Mouse (Mus musculus): ENCODE data around the gene Tmem106c. TPM values are rescaled to one million over a fixed set of nuclear protein-coding genes. Genes with fewer than 3 reads are reported as not detected.

The Tmem106c gene
- polyA plus RNA-seq, 1 experiment from 2014 or later: 47.2 TPM

- Histone ChIP-seq H3K27me3 (replicated peaks; ENCODE audit: control insufficient read depth, insufficient read depth, low read length) (no peaks in the 10 kb centered on the region), H3K36me3 (ENCODE audit: control insufficient read depth, insufficient read depth, low read length) (no peaks in the 10 kb centered on the region), H3K4me3 (ENCODE audit: low read depth, low read length) (no peak overlapping the region), H3K4me2 (ENCODE audit: low read depth, low read length) (no peak overlapping the region), H3K27ac (replicated peaks; ENCODE audit: low read depth, low read length) (no peak overlapping the region), H3K9ac (ENCODE audit: low read depth, low read length) (no peak overlapping the region), H3K9me3 (ENCODE audit: control insufficient read depth, low read length) (no peaks in the 10 kb centered on the region), H3K4me1 (ENCODE audit: control insufficient read depth, insufficient read depth, low read length) (peaks cover 4% of the 10 kb centered on the region; the same call in 1 of the 2 replicates)
- WGBS: 23% methylated on average over 7 of the region's 7 CpGs
- ATAC-seq (ENCODE audit: low read depth) (no peak), DNase-seq (ENCODE audit: low spot score) (no peak)
Measured at GRCm38 (mm10) chr15:97948720-97949119, 15.3 kb upstream of the Tmem106c start.

- Histone ChIP-seq H3K9ac (ENCODE audit: low read depth, low read length) (peak overlapping the region; percentile 28; the same call in 1 of the 2 replicates), H3K27ac (replicated peaks; ENCODE audit: low read depth, low read length) (peak overlapping the region; percentile 13; the same call in 1 of the 2 replicates), H3K4me3 (ENCODE audit: low read depth, low read length) (no peak overlapping the region), H3K4me1 (ENCODE audit: control insufficient read depth, insufficient read depth, low read length) (peaks cover 4% of the 10 kb centered on the region; the same call in 1 of the 2 replicates), H3K27me3 (replicated peaks; ENCODE audit: control insufficient read depth, insufficient read depth, low read length) (no peaks in the 10 kb centered on the region), H3K9me3 (ENCODE audit: control insufficient read depth, low read length) (no peaks in the 10 kb centered on the region), H3K36me3 (ENCODE audit: control insufficient read depth, insufficient read depth, low read length) (no peaks in the 10 kb centered on the region), H3K4me2 (ENCODE audit: low read depth, low read length) (no peak overlapping the region)
- WGBS: 73% methylated on average over 3 of the region's 3 CpGs
- DNase-seq (ENCODE audit: low spot score) (no peak), ATAC-seq (ENCODE audit: low read depth) (no peak)
Measured at GRCm38 (mm10) chr15:97949706-97950105, 14.3 kb upstream of the Tmem106c start.

GRCm38 (mm10) chr15:97950240-97950639 lies 13.8 kb upstream of the Tmem106c start:
- H3K4me1 ChIP-seq (ENCODE audit: control insufficient read depth, insufficient read depth, low read length): peaks cover 4% of the 10 kb centered on the region; the same call in 1 of the 2 replicates
- peak overlapping the region; percentile 19; the same call in 1 of the 2 replicates for H3K9ac ChIP-seq (ENCODE audit: low read depth, low read length)
- no peaks in the 10 kb centered on the region for H3K27me3 ChIP-seq (replicated peaks; ENCODE audit: control insufficient read depth, insufficient read depth, low read length)
- no peaks in the 10 kb centered on the region for H3K9me3 ChIP-seq (ENCODE audit: control insufficient read depth, low read length)
- DNase-seq (ENCODE audit: low spot score) (peak; percentile 75), ATAC-seq (ENCODE audit: low read depth) (no peak)
- H3K27ac ChIP-seq (replicated peaks; ENCODE audit: low read depth, low read length): peak overlapping the region; percentile 13; the same call in 1 of the 2 replicates
- H3K36me3 ChIP-seq (ENCODE audit: control insufficient read depth, insufficient read depth, low read length): no peaks in the 10 kb centered on the region
- 50% methylated on average over 7 of the region's 7 CpGs for WGBS
- H3K4me3 ChIP-seq (ENCODE audit: low read depth, low read length): no peak overlapping the region
- no peak overlapping the region for H3K4me2 ChIP-seq (ENCODE audit: low read depth, low read length)

DNA sequence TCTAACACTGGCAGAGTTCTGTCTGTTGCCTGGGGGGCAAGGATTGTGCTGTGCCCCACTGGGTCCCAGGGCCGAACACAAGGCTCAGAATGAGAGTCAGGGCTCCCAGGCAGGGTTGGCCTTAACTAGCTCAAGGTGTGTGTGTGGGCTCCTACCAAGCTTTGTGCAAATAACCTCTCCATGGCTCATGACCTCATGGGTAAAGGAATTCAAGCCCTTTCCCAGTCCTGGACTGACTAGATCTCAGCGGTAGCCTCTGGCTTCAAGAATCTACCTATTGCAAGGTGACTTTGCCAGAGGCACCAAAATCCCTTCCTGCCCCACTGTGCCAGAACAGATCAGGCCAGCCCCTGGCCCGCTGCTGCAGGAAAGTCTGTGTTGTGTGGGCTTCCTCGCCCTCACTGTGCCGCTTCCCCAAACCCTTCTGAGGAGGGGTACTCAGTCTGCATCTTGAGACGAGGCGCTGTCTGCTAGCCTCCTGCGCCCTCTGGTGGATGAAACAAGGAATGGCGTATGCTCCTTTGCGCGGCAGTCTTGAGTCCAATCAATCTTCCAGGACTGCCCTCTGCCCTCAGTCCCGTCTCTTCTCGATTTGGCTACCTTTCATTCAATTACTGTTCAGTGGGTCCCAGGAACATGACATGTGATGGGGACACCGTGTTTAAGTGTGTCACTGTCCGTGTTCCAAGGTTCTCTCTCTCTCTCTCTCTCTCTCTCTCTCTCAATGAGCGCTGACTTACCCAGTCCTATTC lies 11.7 kb upstream of the Tmem106c start:
- 15% methylated on average over 16 of the region's 16 CpGs for WGBS
- H3K36me3 ChIP-seq (ENCODE audit: control insufficient read depth, insufficient read depth, low read length): no peaks in the 10 kb centered on the region
- no peak overlapping the region for H3K4me3 ChIP-seq (ENCODE audit: low read depth, low read length)
- H3K9ac ChIP-seq (ENCODE audit: low read depth, low read length): no peak overlapping the region
- H3K4me1 ChIP-seq (ENCODE audit: control insufficient read depth, insufficient read depth, low read length): peaks cover 8% of the 10 kb centered on the region; the same call in 1 of the 2 replicates
- peak; percentile 30; the same call in 1 of the 2 replicates for ATAC-seq (ENCODE audit: low read depth)
- no peaks in the 10 kb centered on the region for H3K9me3 ChIP-seq (ENCODE audit: control insufficient read depth, low read length)
- no peak overlapping the region for H3K27ac ChIP-seq (replicated peaks; ENCODE audit: low read depth, low read length)
- H3K4me2 ChIP-seq (ENCODE audit: low read depth, low read length): 0 out of 2 replicates have a peak overlapping the region, but pooled peaks have one; percentile 10
- no peaks in the 10 kb centered on the region for H3K27me3 ChIP-seq (replicated peaks; ENCODE audit: control insufficient read depth, insufficient read depth, low read length)
- peak; percentile 75 for DNase-seq (ENCODE audit: low spot score)

GRCm38 (mm10) chr15:97952889-97953189 lies 11.2 kb upstream of the Tmem106c start:
- ATAC-seq (ENCODE audit: low read depth): no peak
- Histone ChIP-seq H3K9ac (ENCODE audit: low read depth, low read length) (no peak overlapping the region), H3K27me3 (replicated peaks; ENCODE audit: control insufficient read depth, insufficient read depth, low read length) (no peaks in the 10 kb centered on the region), H3K27ac (replicated peaks; ENCODE audit: low read depth, low read length) (no peak overlapping the region), H3K4me1 (ENCODE audit: control insufficient read depth, insufficient read depth, low read length) (peaks cover 8% of the 10 kb centered on the region; the same call in 1 of the 2 replicates), H3K9me3 (ENCODE audit: control insufficient read depth, low read length) (no peaks in the 10 kb centered on the region), H3K4me3 (ENCODE audit: low read depth, low read length) (no peak overlapping the region), H3K36me3 (ENCODE audit: control insufficient read depth, insufficient read depth, low read length) (no peaks in the 10 kb centered on the region), H3K4me2 (ENCODE audit: low read depth, low read length) (no peak overlapping the region)
- no peak for DNase-seq (ENCODE audit: low spot score)
- WGBS: 67% methylated on average over 4 of the region's 4 CpGs

DNA sequence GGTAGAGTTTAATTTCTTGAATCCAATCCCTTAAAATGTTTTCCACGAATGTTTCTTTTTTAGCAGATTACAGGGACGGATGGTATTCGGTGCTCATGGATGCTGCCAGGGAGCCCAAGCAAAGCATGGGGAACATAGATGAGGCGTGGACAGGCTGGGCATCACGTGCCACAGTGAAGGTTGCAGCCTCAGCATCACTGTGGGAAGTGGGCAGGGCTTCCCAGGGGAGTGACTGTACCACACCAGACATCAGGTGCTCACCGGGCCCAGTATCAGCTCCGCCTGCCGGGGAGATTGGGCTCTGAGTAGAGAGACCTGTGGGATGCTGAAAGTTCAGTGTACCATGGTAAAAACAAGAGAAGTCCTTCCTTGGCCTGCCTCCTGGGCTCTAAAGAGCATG lies 9.3 kb upstream of the Tmem106c start:
- Histone ChIP-seq H3K36me3 (ENCODE audit: control insufficient read depth, insufficient read depth, low read length) (no peaks in the 10 kb centered on the region), H3K4me3 (ENCODE audit: low read depth, low read length) (no peak overlapping the region), H3K27ac (replicated peaks; ENCODE audit: low read depth, low read length) (no peak overlapping the region), H3K27me3 (replicated peaks; ENCODE audit: control insufficient read depth, insufficient read depth, low read length) (no peaks in the 10 kb centered on the region), H3K9me3 (ENCODE audit: control insufficient read depth, low read length) (no peaks in the 10 kb centered on the region), H3K4me2 (ENCODE audit: low read depth, low read length) (no peak overlapping the region), H3K4me1 (ENCODE audit: control insufficient read depth, insufficient read depth, low read length) (peaks cover 8% of the 10 kb centered on the region; the same call in 1 of the 2 replicates), H3K9ac (ENCODE audit: low read depth, low read length) (no peak overlapping the region)
- ATAC-seq (ENCODE audit: low read depth): no peak
- WGBS: 78% methylated on average over 8 of the region's 8 CpGs
- DNase-seq (ENCODE audit: low spot score): no peak

DNA sequence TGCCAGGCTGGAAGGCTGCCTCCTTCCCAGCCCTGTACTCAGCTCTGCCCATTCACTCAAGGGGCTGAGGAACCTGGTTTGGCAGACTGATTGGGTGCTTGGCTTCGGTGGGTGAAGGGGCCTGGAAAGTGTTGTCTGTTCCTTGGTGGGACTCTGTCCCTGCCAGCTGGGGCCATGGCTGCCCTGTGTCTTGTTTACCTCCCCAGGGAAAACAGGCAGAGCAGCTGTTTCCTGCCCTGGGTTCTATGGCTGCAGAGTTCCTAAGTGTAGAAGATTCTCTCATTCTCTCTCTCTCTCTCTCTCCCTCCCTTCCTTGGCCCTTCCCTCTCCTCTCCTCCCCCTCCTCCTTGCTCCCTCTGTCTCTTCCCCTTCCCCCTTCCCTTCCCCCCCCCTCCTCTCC lies 8.7 kb upstream of the Tmem106c start:
- Histone ChIP-seq H3K9ac (ENCODE audit: low read depth, low read length) (no peak overlapping the region), H3K36me3 (ENCODE audit: control insufficient read depth, insufficient read depth, low read length) (no peaks in the 10 kb centered on the region), H3K27me3 (replicated peaks; ENCODE audit: control insufficient read depth, insufficient read depth, low read length) (no peaks in the 10 kb centered on the region), H3K27ac (replicated peaks; ENCODE audit: low read depth, low read length) (no peak overlapping the region), H3K4me3 (ENCODE audit: low read depth, low read length) (no peak overlapping the region), H3K4me1 (ENCODE audit: control insufficient read depth, insufficient read depth, low read length) (peaks cover 8% of the 10 kb centered on the region; the same call in 1 of the 2 replicates), H3K4me2 (ENCODE audit: low read depth, low read length) (no peak overlapping the region), H3K9me3 (ENCODE audit: control insufficient read depth, low read length) (no peaks in the 10 kb centered on the region)
- 57% methylated on average over 1 of the region's 1 CpGs for whole genome bisulfite sequencing
- no peak for DNase-seq (ENCODE audit: low spot score)
- no peak for ATAC-seq (ENCODE audit: low read depth)

- no peaks in the 10 kb centered on the region for H3K9me3 ChIP-seq (ENCODE audit: control insufficient read depth, low read length)
- H3K27me3 ChIP-seq (replicated peaks; ENCODE audit: control insufficient read depth, insufficient read depth, low read length): no peaks in the 10 kb centered on the region
- no peaks in the 10 kb centered on the region for H3K36me3 ChIP-seq (ENCODE audit: control insufficient read depth, insufficient read depth, low read length)
- H3K4me2 ChIP-seq (ENCODE audit: low read depth, low read length): no peak overlapping the region
- 19% methylated on average over 4 of the region's 4 CpGs for WGBS
- no peak overlapping the region for H3K9ac ChIP-seq (ENCODE audit: low read depth, low read length)
- DNase-seq (ENCODE audit: low spot score) (no peak), ATAC-seq (ENCODE audit: low read depth) (no peak)
- H3K4me3 ChIP-seq (ENCODE audit: low read depth, low read length): no peak overlapping the region
- H3K4me1 ChIP-seq (ENCODE audit: control insufficient read depth, insufficient read depth, low read length): peaks cover 8% of the 10 kb centered on the region; the same call in 1 of the 2 replicates
- H3K27ac ChIP-seq (replicated peaks; ENCODE audit: low read depth, low read length): no peak overlapping the region
Measured at GRCm38 (mm10) chr15:97955742-97956141, 8.3 kb upstream of the Tmem106c start.

DNA sequence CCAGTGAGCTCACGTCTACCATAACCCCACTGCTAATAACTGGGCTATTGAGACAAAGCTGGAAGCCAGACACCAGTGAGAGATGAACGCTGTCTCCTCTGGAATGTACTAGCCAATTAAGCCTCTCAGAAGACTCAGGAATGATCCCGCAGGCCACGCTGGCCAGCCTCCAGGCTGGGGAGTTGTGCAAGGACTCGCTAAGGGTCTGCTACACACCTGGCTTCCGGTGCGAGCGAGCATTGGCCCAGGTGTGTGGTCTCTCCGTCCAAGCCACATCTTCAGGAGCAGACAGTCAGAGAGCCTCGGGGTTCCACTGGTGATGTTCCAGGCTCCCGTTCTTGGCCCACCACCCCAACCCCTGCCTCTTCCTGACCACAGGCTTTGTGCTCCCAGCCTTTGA lies 7.6 kb upstream of the Tmem106c start:
- no peak overlapping the region for H3K27ac ChIP-seq (replicated peaks; ENCODE audit: low read depth, low read length)
- 40% methylated on average over 11 of the region's 11 CpGs for WGBS
- H3K36me3 ChIP-seq (ENCODE audit: control insufficient read depth, insufficient read depth, low read length): no peaks in the 10 kb centered on the region
- 0 out of 2 replicates have a peak overlapping the region, but pooled peaks have one; percentile 40 for H3K9ac ChIP-seq (ENCODE audit: low read depth, low read length)
- no peaks in the 10 kb centered on the region for H3K27me3 ChIP-seq (replicated peaks; ENCODE audit: control insufficient read depth, insufficient read depth, low read length)
- peaks cover 8% of the 10 kb centered on the region; the same call in 1 of the 2 replicates for H3K4me1 ChIP-seq (ENCODE audit: control insufficient read depth, insufficient read depth, low read length)
- no peaks in the 10 kb centered on the region for H3K9me3 ChIP-seq (ENCODE audit: control insufficient read depth, low read length)
- H3K4me3 ChIP-seq (ENCODE audit: low read depth, low read length): no peak overlapping the region
- 0 out of 2 replicates have a peak, but pooled peaks have one; percentile 35 for ATAC-seq (ENCODE audit: low read depth)
- DNase-seq (ENCODE audit: low spot score): no peak
- H3K4me2 ChIP-seq (ENCODE audit: low read depth, low read length): no peak overlapping the region
